Mouse (Mus musculus) kidney, adult 2 months (tissue): Measurements from ENCODE around the gene Elavl1.

ENCODE experiments used
- CTCF ChIP-seq: fragments of 200-500 bp; conservative IDR thresholded peaks from 2 replicates; pipeline ENCODE4 v1.5.1; 2011; ENCODE audit warnings: low read depth, mild to moderate bottlenecking, control low read depth, low read length, moderate library complexity, mixed read lengths; ENCODE audit not compliant: insufficient read depth, insufficient read length
- POLR2A ChIP-seq: fragments of 200-500 bp; IDR thresholded peaks from one replicate; pipeline ENCODE4 v1.6.1; 2011; ENCODE audit warnings: low read depth, low read length, control low read depth

- TF ChIP-seq CTCF: no peak
- no peak for TF ChIP-seq POLR2A
These were observed 10.4 kb downstream of the Elavl1 start for GRCm38 (mm10) chr8:4314852-4315251.
